Mouse (Mus musculus) cortical plate, adult 2 months (tissue): ENCODE data around the gene Pdk4. TPM values are rescaled to one million over a fixed set of nuclear protein-coding genes. Genes with fewer than 3 reads are reported as not detected.

Source experiments
- H3K27ac ChIP-seq: fragments of 200-500 bp; 2 replicates; pipeline ENCODE4 v1.5.1; 2012; ENCODE audit warnings: low read length, control low read depth, inconsistent platforms; ENCODE audit not compliant: insufficient read depth
- H3K4me1 ChIP-seq: fragments of 200-500 bp; 2 replicates; pipeline ENCODE4 v1.6.1; 2011; ENCODE audit warnings: low read length; ENCODE audit not compliant: control insufficient read depth, insufficient read depth
- H3K4me3 ChIP-seq: fragments of 200-500 bp; 2 replicates; pipeline ENCODE4 v1.5.1; 2011; ENCODE audit warnings: mild to moderate bottlenecking, low read length, control low read depth; ENCODE audit not compliant: insufficient read depth
- CTCF ChIP-seq: fragments of 200-500 bp; IDR thresholded peaks from 2 replicates; pipeline ENCODE4 v1.5.1; 2011; ENCODE audit warnings: mild to moderate bottlenecking, control low read depth, low read length; ENCODE audit not compliant: insufficient read depth; ENCODE audit errors: extremely low read depth
- POLR2A ChIP-seq: fragments of 200-500 bp; IDR thresholded peaks from 2 replicates; pipeline ENCODE4 v1.6.1; 2011; ENCODE audit warnings: mild to moderate bottlenecking, low read length, control low read depth; ENCODE audit not compliant: insufficient read depth; ENCODE audit errors: extremely low read depth
- polyA plus RNA-seq: library from polyadenylated mRNA; depleted of rRNA; stranded (reverse); fragments of >200 nt; gene quantifications from 2 replicates; pipeline ENCODE4 v1.2.3, GENCODE M21; 2012; rRNA removed

Pdk4 gene
- 9.4 and 14.0 TPM in 2 replicates for polyA plus RNA-seq

GRCm38 (mm10) chr6:5495961-5496853 is at the start of gene Pdk4:
Gene Pdk4, minus strand, starts transcription at chr6:5496309.
- H3K4me1 ChIP-seq: no peaks in the 10 kb centered on the region
- H3K27ac ChIP-seq: peak within 1 kb of the TSS; percentile 68
- TF ChIP-seq POLR2A (peak; percentile 64; the same call in 1 of the 2 replicates), CTCF (no peak)
- peak within 1 kb of the TSS; percentile 58 for H3K4me3 ChIP-seq

GRCm38 (mm10) chr6:5537855-5538365 is 41.8 kb upstream of the Pdk4 start:
- TF ChIP-seq CTCF: no peak
- TF ChIP-seq POLR2A: no peak
- Histone ChIP-seq H3K27ac (no peak overlapping the region), H3K4me3 (no peak overlapping the region), H3K4me1 (no peaks in the 10 kb centered on the region)

DNA sequence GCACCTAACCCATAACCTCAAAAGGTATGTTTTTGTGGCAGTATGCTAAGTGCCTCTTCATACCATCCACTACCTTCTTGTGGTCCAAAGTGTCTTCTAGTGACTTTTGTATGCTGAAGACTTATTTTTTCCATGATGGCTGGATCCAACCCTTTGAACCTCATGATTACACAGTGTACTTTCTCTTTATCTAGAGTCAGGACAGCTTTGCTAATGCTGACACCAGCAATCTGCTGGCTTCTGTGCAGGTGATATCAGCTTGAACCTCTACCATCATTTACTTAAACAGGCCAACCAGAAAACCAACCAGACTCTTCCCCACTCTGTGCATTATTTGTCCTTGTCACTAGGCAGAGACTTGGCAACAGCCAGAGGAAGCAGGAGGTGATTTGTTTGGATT is 39.6 kb upstream of the Pdk4 start:
- TF ChIP-seq CTCF (no peak), POLR2A (no peak)
- Histone ChIP-seq H3K4me1 (no peaks in the 10 kb centered on the region), H3K27ac (no peak overlapping the region), H3K4me3 (no peak overlapping the region)

DNA sequence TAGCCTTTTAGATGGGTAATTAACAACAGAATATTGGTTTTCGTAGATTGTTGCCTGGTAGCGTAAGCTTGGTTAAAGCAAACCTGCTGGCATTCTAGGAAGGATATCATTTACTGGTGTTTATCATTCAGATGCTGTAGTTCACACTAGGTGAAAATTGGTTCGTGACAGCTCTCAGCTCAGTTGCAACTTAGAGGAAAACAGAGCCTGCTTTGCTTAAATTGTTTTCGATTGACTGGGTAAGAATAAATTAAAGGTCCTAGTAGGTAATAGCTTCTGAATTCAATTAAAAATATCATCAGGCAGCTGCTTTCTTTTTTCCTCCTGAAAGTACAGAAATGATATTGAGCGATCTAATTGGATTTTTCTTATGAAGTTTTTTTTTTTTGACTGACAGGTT is 21.0 kb upstream of the Pdk4 start:
- H3K4me1 ChIP-seq: no peaks in the 10 kb centered on the region
- no peak for TF ChIP-seq POLR2A
- no peak for TF ChIP-seq CTCF
- H3K4me3 ChIP-seq: no peak overlapping the region
- no peak overlapping the region for H3K27ac ChIP-seq

DNA sequence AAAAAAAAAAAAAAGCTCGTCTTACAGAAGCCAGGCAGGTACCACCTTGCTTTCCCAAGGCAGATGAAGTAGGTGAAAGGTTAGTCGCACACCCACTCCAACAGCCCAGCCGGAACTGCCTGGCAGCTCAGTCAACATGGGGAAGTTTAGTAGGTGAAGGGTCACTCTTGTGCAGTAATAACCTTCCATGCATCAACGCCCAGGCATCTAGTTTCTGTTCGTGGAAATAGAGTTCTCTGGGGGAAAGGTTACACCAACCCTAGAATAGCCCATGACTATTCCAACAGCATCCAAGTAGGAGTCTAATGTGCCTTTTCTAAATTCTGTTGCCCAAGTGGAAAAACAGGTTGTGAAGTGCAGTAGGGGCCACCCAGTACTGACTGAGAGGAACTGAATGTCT is 13.6 kb upstream of the Pdk4 start:
- TF ChIP-seq POLR2A (no peak), CTCF (no peak)
- no peak overlapping the region for H3K4me3 ChIP-seq
- no peak overlapping the region for H3K27ac ChIP-seq
- no peaks in the 10 kb centered on the region for H3K4me1 ChIP-seq

GRCm38 (mm10) chr6:5509303-5509702 is 13.2 kb upstream of the Pdk4 start:
- no peak for TF ChIP-seq POLR2A
- no peak for TF ChIP-seq CTCF

DNA sequence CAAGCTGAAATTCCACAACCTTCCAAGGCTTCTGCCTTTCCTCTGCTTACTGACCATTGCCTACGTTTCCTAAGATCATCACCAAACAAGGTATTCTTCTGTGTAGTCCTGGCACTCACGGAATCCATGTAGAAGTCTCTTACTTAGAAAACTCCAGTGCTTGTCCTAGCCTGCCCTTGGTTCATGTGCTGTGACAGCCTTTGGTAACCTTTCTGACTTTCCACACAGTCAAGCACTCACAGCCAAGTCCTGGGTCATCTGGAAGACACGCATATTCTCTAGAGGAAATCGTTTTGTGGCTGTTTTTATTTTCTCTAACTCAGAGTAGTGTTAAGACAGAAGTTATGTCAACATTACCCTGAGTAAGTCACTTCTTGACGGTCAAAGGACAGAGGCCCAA is 11.7 kb upstream of the Pdk4 start:
- TF ChIP-seq CTCF: no peak
- TF ChIP-seq POLR2A: no peak
- H3K27ac ChIP-seq: no peak overlapping the region

More at GRCm38 (mm10) chr6:5509303-5509702, 13.2 kb upstream of the Pdk4 start:
- Histone ChIP-seq H3K4me1 (no peaks in the 10 kb centered on the region), H3K27ac (no peak overlapping the region; the same call in 1 of the 2 replicates), H3K4me3 (no peak overlapping the region)

GRCm38 (mm10) chr6:5506271-5506670 is 10.2 kb upstream of the Pdk4 start:
- no peak for TF ChIP-seq CTCF
- TF ChIP-seq POLR2A: no peak
- H3K4me1 ChIP-seq: no peaks in the 10 kb centered on the region
- no peak overlapping the region for H3K4me3 ChIP-seq
- no peak overlapping the region for H3K27ac ChIP-seq

More for the DNA sequence above, 11.7 kb upstream of the Pdk4 start:
- H3K4me1 ChIP-seq: no peaks in the 10 kb centered on the region
- no peak overlapping the region for H3K4me3 ChIP-seq

DNA sequence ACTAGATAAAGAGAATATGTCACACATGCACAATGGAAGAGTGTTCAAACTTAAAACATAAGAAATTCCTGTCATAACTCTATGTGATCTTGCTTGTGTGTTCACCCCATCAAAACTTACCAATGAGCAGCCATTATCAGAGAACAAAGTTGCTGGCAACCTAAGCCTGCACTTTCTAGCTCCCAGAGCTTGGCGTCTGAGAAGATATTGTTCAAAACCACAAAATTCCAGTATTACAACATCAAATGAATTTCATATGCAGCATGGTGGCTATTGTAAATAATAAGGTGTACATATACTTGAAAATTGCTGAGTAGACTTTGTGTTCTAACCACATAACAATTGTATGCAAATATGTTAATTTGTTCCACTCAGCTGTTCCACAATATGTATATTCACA is 6.7 kb upstream of the Pdk4 start:
- Histone ChIP-seq H3K4me3 (no peak overlapping the region), H3K4me1 (no peaks in the 10 kb centered on the region), H3K27ac (no peak overlapping the region)
- TF ChIP-seq POLR2A (no peak), CTCF (no peak)

GRCm38 (mm10) chr6:5501551-5501950 is 5.4 kb upstream of the Pdk4 start:
- TF ChIP-seq CTCF: no peak
- no peak for TF ChIP-seq POLR2A
- Histone ChIP-seq H3K4me3 (no peak overlapping the region), H3K27ac (no peak overlapping the region), H3K4me1 (no peaks in the 10 kb centered on the region)
